Mouse (Mus musculus) C2C12 (cell line): Measurements from ENCODE around the gene Mark3.

Experiments used
- CTCF ChIP-seq: IDR thresholded peaks from one replicate; pipeline ENCODE4 v1.5.1; 2011; ENCODE audit not compliant: control insufficient read depth, insufficient read depth, insufficient read length
- MAX ChIP-seq: IDR thresholded peaks from one replicate; pipeline ENCODE4 v1.6.1; 2011; ENCODE audit warnings: mild to moderate bottlenecking, control low read depth
- MYOG ChIP-seq: IDR thresholded peaks from one replicate; pipeline ENCODE4 v1.6.1; 2011; ENCODE audit not compliant: control insufficient read depth, insufficient read length; ENCODE audit errors: extremely low read depth
- USF1 ChIP-seq: IDR thresholded peaks from one replicate; pipeline ENCODE4 v1.6.1; 2011; ENCODE audit warnings: low read depth, mild to moderate bottlenecking, control low read depth, moderate library complexity

DNA sequence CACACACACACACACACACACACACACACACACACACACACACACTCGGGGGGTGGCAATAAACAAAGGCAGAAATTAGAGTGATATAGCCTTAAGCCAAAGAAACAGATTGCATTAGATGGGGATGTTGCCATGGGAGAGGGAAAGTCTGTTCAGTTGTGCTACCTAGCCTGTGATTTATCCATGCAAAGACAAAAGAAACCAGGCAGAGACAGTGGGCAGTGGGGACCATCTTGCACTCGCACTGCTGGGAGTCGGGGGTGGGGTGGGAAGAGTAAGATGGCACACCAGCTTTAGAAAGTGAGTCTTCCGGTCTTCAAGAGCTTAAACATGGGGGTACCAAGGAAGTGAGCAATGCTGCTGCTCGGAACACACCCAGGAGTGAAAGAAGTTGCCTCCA lies 14.0 kb upstream of the Mark3 start:
- TF ChIP-seq CTCF (no peak), MYOG (no peak), USF1 (no peak), MAX (no peak)
